Mouse (Mus musculus): ENCODE data around the gene Fam173b.

- TF ChIP-seq CTCF (IDR thresholded peaks at IDR 0.05; ENCODE audit: borderline replicate concordance, insufficient read depth, low read length) (no peak), POLR2A (IDR thresholded peaks at IDR 0.05; ENCODE audit: low read depth, low read length) (no peak)
These were observed 9.1 kb upstream of the Fam173b start for GRCm38 (mm10) chr15:31592531-31592930.
